Mouse (Mus musculus): ENCODE measurements around the gene Alk. TPM values are rescaled to one million over a fixed set of nuclear protein-coding genes. Genes with fewer than 3 reads are reported as not detected.

The Alk gene
- 1 to 10 TPM; 6.7 to 7.3 TPM for total RNA-seq (2021)
- long read RNA-seq, experiment 1, partial matches to known transcripts = 0 of 1 reads
- long read RNA-seq, experiment 1, other reads (novel, unspliced or antisense) = 1 of 1 reads
- long read RNA-seq, experiment 2, partial matches to known transcripts = 1 of 3 reads
- long read RNA-seq, experiment 2, other reads (novel, unspliced or antisense) = 2 of 3 reads

GRCm38 (mm10) chr17:72604610-72604980 is at the start of gene Alk:
TSS of gene Alk (minus strand) at chr17:72604627.
- peak; percentile 83 to 93 for DNase-seq (ENCODE audit: low spot score in 2 of 2)

- no peak for DNase-seq (ENCODE audit: low spot score in 2 of 2)
These were observed 48.4 kb upstream of the Alk start for GRCm38 (mm10) chr17:72652801-72653200.

- DNase-seq (ENCODE audit: low spot score in 2 of 2) = no peak
These were observed 44.3 kb upstream of the Alk start for GRCm38 (mm10) chr17:72648607-72649217.

- no peak for DNase-seq (ENCODE audit: low spot score in 2 of 2)
These were observed 41.7 kb upstream of the Alk start for GRCm38 (mm10) chr17:72646167-72646566.

- DNase-seq (ENCODE audit: low spot score in 2 of 2) = no peak
These were observed 35.7 kb upstream of the Alk start for GRCm38 (mm10) chr17:72640095-72640494.

GRCm38 (mm10) chr17:72639400-72639799 is 35.0 kb upstream of the Alk start:
- no peak for DNase-seq (ENCODE audit: low spot score in 2 of 2)

GRCm38 (mm10) chr17:72606251-72606650 is 1.8 kb upstream of the Alk start:
- peak; percentile 86 to 92 for DNase-seq (ENCODE audit: low spot score in 2 of 2)

- DNase-seq (ENCODE audit: low spot score in 2 of 2) = no peak
These were observed 379 bp downstream of the Alk start for GRCm38 (mm10) chr17:72603886-72604609.

- peak; percentile 43 to 55 for DNase-seq (ENCODE audit: low spot score in 2 of 2)
These were observed 1.1 kb downstream of the Alk start for GRCm38 (mm10) chr17:72603118-72603885.

GRCm38 (mm10) chr17:72600806-72601205 is 3.6 kb downstream of the Alk start:
- no peak for DNase-seq (ENCODE audit: low spot score in 2 of 2)

GRCm38 (mm10) chr17:72587671-72588070 is 16.8 kb downstream of the Alk start:
- no peak for DNase-seq (ENCODE audit: low spot score in 2 of 2)

GRCm38 (mm10) chr17:72580142-72580541 is 24.3 kb downstream of the Alk start:
- peak in 1 of 2 experiments; percentile 51 for DNase-seq (ENCODE audit: low spot score in 2 of 2)

GRCm38 (mm10) chr17:72579321-72579720 is 25.1 kb downstream of the Alk start:
- DNase-seq (ENCODE audit: low spot score in 2 of 2) = no peak

GRCm38 (mm10) chr17:72571379-72571778 is 33.0 kb downstream of the Alk start:
- DNase-seq (ENCODE audit: low spot score in 2 of 2) = no peak

- DNase-seq (ENCODE audit: low spot score in 2 of 2) = no peak
These were observed 34.9 kb downstream of the Alk start for GRCm38 (mm10) chr17:72569491-72569890.

- no peak for DNase-seq (ENCODE audit: low spot score in 2 of 2)
These were observed 41.0 kb downstream of the Alk start for GRCm38 (mm10) chr17:72563423-72563822.

GRCm38 (mm10) chr17:72561471-72561870 is 43.0 kb downstream of the Alk start:
- DNase-seq (ENCODE audit: low spot score in 2 of 2) = no peak

GRCm38 (mm10) chr17:72560771-72561170 is 43.7 kb downstream of the Alk start:
- no peak for DNase-seq (ENCODE audit: low spot score in 2 of 2)

GRCm38 (mm10) chr17:72557029-72557735 is 47.2 kb downstream of the Alk start:
- no peak for DNase-seq (ENCODE audit: low spot score in 2 of 2)

- DNase-seq (ENCODE audit: low spot score in 2 of 2) = no peak
These were observed 58.2 kb downstream of the Alk start for GRCm38 (mm10) chr17:72546274-72546673.

GRCm38 (mm10) chr17:72535304-72535703 is 69.1 kb downstream of the Alk start:
- DNase-seq (ENCODE audit: low spot score in 2 of 2) = no peak
